Mouse (Mus musculus) macrophage (primary cell): ENCODE measurements around the gene Auh. TPM values are rescaled to one million over a fixed set of nuclear protein-coding genes. Genes with fewer than 3 reads are reported as not detected.

Source experiments
- H3K27ac ChIP-seq: fragments of 350-480 bp; formaldehyde crosslinking; 2 replicates; pipeline ENCODE4 v1.9.0; 2021
- H3K36me3 ChIP-seq: fragments of 350-480 bp; formaldehyde crosslinking; 2 replicates; pipeline ENCODE4 v1.9.0; 2021; ENCODE audit errors: inconsistent target
- H3K4me3 ChIP-seq: fragments of 350-480 bp; formaldehyde crosslinking; 2 replicates; pipeline ENCODE4 v1.9.0; 2021; ENCODE audit errors: inconsistent target
- H3K79me2 ChIP-seq: fragments of 350-480 bp; formaldehyde crosslinking; 2 replicates; pipeline ENCODE4 v1.9.0; 2021; ENCODE audit errors: inconsistent target
- WGBS: methylation state at CpG from one replicate; pipeline ENCODE4 v1.1.7; 2026; ENCODE audit warnings: inconsistent platforms; ENCODE audit not compliant: missing documents; 5-methylcytosine and 5-hydroxymethylcytosine counted together
- polyA plus RNA-seq: library from polyadenylated mRNA; stranded (reverse); fragments of 250-400 nt; gene quantifications from 3 replicates; pipeline ENCODE4 v1.2.4, GENCODE M21; 2018; ENCODE audit warnings: inconsistent platforms

The Auh gene
- polyA plus RNA-seq, 1 experiment from 2014 or later, result 24.3 TPM

DNA sequence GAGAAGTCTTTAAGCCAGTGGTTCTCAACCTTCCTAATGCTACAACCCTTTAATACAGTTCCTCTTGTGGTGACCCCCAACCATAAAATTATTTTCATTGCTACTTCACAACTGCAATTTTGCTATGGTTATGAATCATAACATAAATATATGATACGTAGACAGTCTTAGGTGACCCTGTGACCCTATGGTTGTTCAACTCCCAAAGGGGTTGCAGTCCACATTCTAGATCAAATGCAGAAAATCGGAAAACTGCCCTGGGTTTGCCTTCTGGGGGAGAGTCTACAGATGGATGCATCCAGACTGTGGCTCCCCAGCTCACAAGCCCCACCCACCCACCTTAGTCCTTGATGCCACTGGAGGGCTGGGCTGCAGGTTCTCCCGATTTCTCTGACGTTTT is 77.6 kb downstream of the Auh start:
- WGBS, result 94% methylated on average over 4 of the region's 4 CpGs
- Histone ChIP-seq H3K36me3 (no peaks in the 10 kb centered on the region), H3K27ac (no peak overlapping the region), H3K4me3 (no peak overlapping the region), H3K79me2 (no peaks in the 10 kb centered on the region)

DNA sequence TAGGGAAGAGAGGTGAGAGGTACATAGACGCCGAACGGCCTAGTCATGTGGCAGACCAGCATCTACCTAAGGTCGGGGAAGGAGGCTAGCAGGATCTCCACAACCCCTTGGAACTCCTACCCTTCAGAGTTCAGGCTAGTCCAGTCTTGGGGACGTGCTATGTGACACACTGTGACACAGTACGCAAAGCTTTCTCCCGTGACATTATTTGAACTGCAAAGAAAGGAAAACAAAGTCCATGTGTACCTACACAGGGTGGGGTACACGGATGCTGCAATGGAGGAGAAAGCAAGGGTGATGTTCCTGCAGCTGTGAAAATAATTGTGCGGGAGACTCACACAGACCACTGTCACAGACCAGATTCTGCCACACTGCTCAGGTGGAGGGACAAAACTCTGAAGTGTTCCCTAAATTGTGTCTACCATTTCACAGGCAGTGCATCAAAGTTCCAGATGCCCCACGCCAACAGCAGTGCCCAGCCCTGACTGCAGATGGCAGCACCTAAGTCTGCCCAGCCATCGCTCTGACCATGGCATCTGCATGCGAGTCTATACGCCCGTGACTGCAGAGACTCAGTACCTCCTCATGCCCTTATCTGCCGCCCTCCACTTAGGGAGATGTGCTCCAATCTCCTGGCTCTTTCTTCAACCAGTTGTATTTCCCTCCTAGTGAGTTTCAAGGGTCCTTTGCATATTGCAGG is 79.3 kb downstream of the Auh start:
- Histone ChIP-seq H3K27ac (no peak overlapping the region), H3K36me3 (no peaks in the 10 kb centered on the region), H3K4me3 (no peak overlapping the region), H3K79me2 (no peaks in the 10 kb centered on the region)
- 89% methylated on average over 15 of the region's 15 CpGs for WGBS

DNA sequence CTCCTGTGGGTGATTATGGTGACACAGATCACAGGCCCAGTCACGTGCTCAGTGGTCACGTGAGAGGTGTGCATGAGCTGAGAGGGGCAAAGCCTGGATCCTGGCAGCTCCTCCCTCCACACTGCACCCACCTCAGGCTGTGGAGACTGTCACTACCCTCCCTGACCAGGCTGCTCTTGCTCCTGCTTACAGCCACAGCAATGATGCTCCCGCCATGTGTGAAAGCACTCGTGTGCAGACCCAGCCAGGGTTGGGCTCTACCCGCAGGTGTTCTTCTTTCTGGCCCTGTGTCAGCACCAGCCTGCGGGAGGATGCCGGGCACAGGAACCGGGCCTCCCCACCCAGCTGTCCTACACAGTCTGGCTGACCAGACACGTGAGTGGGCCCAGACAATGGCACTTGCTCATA is 80.1 kb downstream of the Auh start:
- no peaks in the 10 kb centered on the region for H3K79me2 ChIP-seq
- no peak overlapping the region for H3K4me3 ChIP-seq
- H3K36me3 ChIP-seq, result no peaks in the 10 kb centered on the region
- 92% methylated on average over 7 of the region's 9 CpGs for WGBS
- H3K27ac ChIP-seq, result no peak overlapping the region

DNA sequence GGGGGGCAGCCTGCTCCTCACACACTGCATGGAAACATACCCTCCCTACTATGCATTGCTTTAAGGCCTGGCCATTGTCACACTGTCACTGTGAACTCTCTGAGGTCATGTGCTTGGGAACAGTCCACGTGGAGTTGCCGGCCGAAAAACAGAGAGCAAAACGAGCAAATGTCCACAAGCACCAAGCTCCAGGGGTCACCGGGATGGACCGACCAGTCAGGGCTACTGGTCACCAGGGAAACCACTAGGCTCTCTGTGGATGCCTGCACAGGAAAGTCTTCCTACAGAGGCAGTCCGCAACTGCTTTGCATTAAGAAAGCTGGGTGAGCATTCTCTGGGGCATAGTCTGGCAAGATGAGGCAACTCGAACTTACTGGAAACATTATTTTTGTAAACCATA is 82.0 kb downstream of the Auh start:
- Histone ChIP-seq H3K4me3 (no peak overlapping the region), H3K27ac (no peak overlapping the region), H3K36me3 (no peaks in the 10 kb centered on the region), H3K79me2 (no peaks in the 10 kb centered on the region)
- WGBS, result 92% methylated on average over 8 of the region's 8 CpGs

DNA sequence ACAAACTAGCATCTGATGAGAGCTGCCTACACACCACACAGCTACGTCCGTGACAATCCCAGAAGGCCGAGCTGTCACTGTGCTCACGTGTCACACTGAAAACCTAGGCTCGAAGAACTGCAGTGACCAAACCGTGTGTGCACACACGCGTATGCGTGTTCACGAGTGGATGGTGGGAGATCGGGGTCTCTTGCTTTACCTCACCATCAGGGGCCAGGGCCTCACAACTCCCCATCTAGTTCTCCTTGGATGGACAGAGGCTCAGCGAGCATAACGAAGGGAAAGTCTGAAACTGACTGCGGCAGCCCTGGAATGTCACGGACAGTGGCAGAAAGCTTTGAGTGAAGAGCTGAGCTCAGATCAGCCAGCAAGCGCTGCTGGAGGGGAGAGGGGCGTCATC is 82.4 kb downstream of the Auh start:
- Histone ChIP-seq H3K36me3 (no peaks in the 10 kb centered on the region), H3K4me3 (no peak overlapping the region), H3K79me2 (no peaks in the 10 kb centered on the region), H3K27ac (no peak overlapping the region)
- 95% methylated on average over 17 of the region's 17 CpGs for WGBS

DNA sequence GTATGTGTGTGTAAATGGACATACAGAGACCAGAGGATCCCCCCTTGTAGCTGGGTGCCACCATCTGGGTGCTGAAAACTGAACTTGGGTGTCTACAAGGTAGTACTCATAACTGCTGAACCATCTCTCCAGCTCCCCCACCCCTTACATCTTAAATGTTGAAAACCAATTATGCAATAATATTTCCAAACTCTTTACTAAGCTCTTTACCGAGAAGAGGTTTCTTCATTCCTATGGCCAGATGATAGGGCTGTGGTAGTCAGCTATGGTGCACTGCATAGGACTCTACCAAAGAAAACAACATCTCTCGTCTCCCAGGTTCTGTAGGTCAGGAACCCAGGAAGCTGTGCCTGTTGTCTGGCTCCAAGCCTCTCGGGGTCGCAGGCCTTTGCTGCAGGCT is 83.9 kb downstream of the Auh start:
- Histone ChIP-seq H3K36me3 (no peaks in the 10 kb centered on the region), H3K79me2 (no peaks in the 10 kb centered on the region), H3K27ac (no peak overlapping the region), H3K4me3 (no peak overlapping the region)
- whole genome bisulfite sequencing, result 86% methylated on average over 4 of the region's 4 CpGs

DNA sequence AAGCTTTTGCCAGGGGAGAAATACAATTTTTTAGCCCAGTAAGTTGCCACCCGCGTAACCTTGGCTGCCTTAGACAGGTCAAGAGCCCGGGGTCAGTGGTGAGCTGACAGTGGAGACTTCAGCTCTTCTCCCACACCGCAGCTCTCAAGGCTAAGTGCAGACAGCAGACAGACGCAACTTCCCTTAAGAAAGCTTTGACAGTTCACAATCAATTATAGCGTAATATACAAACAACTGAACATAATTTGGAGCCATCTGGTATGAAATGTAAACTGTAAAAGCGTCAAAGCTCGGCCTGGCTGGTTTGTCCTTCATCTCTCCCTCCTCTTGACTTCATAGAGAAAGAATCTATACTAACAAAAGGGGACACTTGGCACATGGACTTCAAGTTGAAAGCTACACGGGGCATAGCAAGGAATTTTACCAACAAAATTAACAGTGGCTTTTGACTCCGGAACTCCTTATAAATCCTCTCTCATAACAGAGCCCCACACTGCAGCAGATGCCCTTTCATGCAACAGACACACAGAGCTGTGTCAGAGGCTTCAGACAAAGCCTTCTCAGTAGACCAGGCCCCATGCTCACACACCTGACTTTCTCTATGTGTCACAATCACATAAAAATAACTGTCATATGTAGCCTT is 85.8 kb downstream of the Auh start:
- Histone ChIP-seq H3K36me3 (no peaks in the 10 kb centered on the region), H3K27ac (no peak overlapping the region), H3K4me3 (no peak overlapping the region), H3K79me2 (no peaks in the 10 kb centered on the region)
- 95% methylated on average over 10 of the region's 10 CpGs for WGBS

DNA sequence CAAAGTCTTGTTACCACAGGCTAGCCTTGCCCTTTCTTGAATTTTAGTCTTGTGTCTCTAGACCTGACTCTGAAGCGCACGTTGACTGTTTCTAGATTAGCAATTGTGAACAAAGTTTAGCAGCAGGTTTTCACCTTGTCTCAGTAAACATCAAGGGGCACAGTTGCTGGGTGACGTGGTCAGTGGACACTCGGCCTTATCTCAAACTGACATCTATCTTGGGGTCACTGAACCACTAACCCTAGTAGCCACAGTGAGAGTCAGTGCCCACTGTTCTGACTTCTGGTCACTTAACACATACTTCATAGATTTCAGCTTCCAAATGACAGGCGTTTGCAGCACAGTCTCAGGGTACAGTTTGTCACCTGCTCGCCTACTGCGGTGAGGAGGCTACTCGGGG is 93.2 kb downstream of the Auh start:
- WGBS, result 96% methylated on average over 8 of the region's 8 CpGs
- H3K27ac ChIP-seq, result no peak overlapping the region
- H3K79me2 ChIP-seq, result no peaks in the 10 kb centered on the region
- H3K36me3 ChIP-seq, result 0 out of 2 replicates have a peak, but pooled peaks cover 20% of the 10 kb centered on the region
- no peak overlapping the region for H3K4me3 ChIP-seq

DNA sequence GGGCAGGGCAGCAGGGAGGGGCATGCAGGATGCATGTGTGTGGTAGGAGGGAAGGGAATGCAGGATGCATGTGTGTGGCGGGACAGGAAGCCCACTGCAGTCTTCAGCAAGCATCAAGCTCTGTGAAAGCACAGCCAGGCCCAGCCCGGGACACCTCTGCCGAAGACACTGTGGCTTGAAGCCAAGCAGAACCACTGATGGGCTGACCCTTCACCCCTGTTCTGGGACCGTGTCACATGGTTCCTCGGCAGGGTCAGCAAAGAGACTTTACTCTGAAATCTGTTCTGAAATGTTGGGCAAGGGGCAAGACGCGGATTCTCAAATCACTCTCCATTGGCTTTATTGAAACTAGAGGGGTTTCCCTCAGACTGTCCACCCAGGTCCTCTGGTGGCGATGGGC is 94.9 kb downstream of the Auh start:
- WGBS, result 96% methylated on average over 8 of the region's 8 CpGs
- Histone ChIP-seq H3K4me3 (no peak overlapping the region), H3K36me3 (0 out of 2 replicates have a peak, but pooled peaks cover 20% of the 10 kb centered on the region), H3K79me2 (no peaks in the 10 kb centered on the region), H3K27ac (no peak overlapping the region)

DNA sequence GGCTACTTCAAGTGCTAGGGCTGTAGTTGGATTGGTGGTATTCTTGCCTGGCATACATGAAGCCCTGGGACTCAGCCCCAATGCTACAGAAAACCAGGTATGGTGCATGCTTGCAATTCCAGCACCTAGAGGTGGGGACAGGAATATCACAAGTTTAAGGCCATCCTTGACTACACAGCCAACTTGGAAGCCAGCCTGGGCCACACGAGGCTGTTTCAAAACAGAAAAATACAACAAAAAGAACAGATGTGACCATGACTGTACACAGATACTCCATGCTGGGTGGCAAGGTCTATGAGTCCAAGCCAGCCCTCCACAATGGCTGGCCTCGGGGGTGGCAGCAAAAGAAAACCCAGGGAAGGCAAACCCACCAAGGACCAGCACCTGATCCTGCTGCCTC is 95.7 kb downstream of the Auh start:
- Histone ChIP-seq H3K27ac (no peak overlapping the region), H3K36me3 (0 out of 2 replicates have a peak, but pooled peaks cover 20% of the 10 kb centered on the region), H3K4me3 (no peak overlapping the region), H3K79me2 (no peaks in the 10 kb centered on the region)
- WGBS, result 96% methylated on average over 2 of the region's 2 CpGs

DNA sequence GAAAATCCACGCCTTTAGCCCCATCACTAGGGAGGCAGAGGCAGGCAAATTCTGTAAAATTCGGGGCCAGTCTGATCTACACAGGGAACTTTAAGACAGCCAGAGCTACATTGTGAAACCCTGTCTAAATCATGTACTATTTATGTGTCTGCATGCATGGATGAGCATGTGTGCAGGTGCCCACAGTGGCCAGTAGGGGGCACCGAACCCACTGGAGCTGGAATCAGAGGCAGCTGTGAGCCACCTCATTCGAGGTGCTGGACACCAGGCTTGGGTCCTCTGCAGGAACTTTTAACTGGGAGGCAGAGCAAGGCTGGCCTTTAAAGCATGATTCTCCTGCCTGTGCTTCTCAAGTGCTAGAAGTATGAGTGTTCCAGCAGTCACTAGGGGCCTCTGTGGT is 96.3 kb downstream of the Auh start:
- no peak overlapping the region for H3K4me3 ChIP-seq
- 0 out of 2 replicates have a peak, but pooled peaks cover 19% of the 10 kb centered on the region for H3K36me3 ChIP-seq
- 81% methylated on average over 3 of the region's 4 CpGs for whole genome bisulfite sequencing
- H3K27ac ChIP-seq, result no peak overlapping the region
- H3K79me2 ChIP-seq, result no peaks in the 10 kb centered on the region

DNA sequence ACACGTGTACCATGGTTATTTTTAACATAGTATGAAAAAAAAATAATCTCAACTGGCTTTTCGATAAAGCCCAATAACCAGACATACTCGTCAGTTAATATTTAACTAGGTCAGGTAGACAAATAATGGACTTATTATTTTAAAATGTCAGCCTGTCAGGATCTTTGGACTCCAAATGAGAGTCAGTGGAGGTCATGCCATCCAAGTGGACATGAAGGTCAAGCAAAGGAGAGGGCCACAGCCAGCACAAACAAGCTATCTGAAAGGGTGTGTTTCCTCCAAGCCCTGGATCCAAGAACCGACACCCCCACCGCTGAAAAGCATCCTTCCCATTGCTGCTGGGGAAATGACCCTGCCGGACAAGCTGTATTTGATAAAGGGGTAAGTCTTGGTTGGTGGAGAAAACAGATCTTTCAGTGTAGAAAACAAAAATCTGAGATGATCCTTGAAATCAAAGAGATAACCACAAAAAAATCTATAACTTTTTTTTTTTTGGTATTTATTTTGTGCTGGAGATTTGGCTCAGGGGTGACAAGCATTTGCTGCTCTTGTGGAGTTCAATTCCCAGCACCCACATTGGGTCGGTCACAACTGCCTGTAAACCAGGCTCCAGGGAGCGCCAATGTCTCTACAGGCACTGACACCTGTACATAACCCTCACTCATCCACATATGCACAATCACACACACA is 96.9 kb downstream of the Auh start:
- no peak overlapping the region for H3K27ac ChIP-seq
- WGBS, result 97% methylated on average over 8 of the region's 8 CpGs

DNA sequence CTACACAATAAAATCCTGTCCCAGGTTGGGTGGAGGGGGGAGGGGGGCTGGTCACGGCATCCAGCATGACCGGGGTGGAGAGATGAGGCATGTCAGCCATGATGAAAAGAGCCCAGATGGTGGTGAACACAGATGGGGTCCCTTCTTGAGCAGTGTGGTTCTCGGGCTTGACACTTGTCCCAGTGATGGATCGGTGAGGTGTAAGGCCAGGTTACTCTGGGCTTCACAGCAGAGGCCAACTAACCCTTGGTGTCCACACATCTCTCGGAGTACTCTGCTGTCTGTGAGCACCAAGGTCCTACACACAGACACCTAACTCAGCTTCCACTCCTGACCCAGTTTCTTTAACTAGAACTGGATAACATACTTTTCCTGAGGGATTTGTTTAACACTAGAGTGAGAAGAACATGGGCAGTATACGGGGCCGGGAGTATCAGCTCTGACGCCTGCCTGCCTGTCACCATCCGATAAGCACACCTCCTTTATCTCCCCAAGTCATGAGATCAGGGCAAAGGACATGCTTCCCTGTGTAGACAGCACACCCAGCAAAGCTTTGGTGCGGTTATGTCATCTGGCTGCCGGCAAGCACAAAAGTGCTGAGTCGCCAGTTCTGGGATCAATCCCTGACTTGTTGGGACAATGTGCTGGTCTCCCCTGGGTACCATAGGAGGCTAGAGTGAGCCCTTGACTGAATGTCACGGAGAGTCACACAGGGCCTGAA is 98.3 kb downstream of the Auh start:
- Histone ChIP-seq H3K4me3 (no peak overlapping the region), H3K36me3 (0 out of 2 replicates have a peak, but pooled peaks cover 7% of the 10 kb centered on the region), H3K27ac (no peak overlapping the region), H3K79me2 (no peaks in the 10 kb centered on the region)
- 94% methylated on average over 13 of the region's 13 CpGs for WGBS

More for the DNA sequence above, 96.9 kb downstream of the Auh start:
- H3K79me2 ChIP-seq, result no peaks in the 10 kb centered on the region
- H3K4me3 ChIP-seq, result no peak overlapping the region
- 0 out of 2 replicates have a peak, but pooled peaks cover 15% of the 10 kb centered on the region for H3K36me3 ChIP-seq

DNA sequence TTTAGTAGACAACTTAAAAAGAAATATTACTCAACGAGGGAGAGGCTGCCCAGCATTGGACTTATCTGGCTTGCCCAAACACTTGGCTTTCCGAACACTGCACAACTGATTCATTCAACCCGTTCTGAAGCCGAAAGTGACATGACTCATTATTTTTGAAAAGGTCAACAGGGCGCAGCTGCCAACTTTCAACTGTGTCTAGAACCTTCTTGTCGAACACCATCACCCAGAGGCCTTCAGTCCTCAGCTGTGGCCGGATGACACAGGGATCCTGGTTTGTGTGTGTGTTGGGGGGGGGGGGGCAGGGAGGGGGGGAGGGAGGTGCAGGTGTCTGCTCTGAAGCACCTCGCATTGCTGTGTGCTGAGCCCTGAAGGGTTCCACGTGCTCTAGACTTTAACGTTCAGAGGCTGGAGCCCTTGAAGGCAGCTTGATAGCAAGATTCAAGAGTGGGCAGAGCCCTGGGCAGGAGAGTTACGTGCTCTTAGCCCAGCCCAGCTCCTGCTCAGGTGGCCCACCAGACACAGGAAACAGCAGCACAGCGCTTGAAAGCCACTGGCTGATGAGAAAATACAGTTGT is 100.4 kb downstream of the Auh start:
- Histone ChIP-seq H3K79me2 (no peaks in the 10 kb centered on the region), H3K27ac (no peak overlapping the region), H3K36me3 (no peaks in the 10 kb centered on the region), H3K4me3 (no peak overlapping the region)
- WGBS, result 44% methylated on average over 9 of the region's 12 CpGs
